Comparison of ENCODE assay signal across 11 mouse cellular contexts in genomic region chr2:97469396-97469795, GRCm38 (mm10).
DNase-seq lines count a peak whose midpoint lies in the region; ATAC-seq lines count a peak whose summit lies in the region.
"Had no signal": no experiment of that assay in that cellular context is flagged by ENCODE, and none has a peak within 500 bp of the region (broad histone marks: within the 10 kb centered on the region; RNA-seq: fewer than 3 reads in every experiment).

No protein-coding gene starts in this region.

- no peak overlapping the region for H3K4me3 ChIP-seq in neural tube, embryonic 11.5 days (ENCODE audit: low read depth, low read length)
- H3K4me3 ChIP-seq in forebrain, embryonic 13.5 days: peak overlapping the region; percentile 55
- peak overlapping the region; percentile 53; the same call in 1 of the 2 replicates for H3K4me3 ChIP-seq in limb, embryonic 15.5 days
- H3K4me3 ChIP-seq in neural tube, embryonic 15.5 days (replicated peaks): peak overlapping the region; percentile 63
- H3K4me3 ChIP-seq: kidney, embryonic 15.5 days had no signal

- H3K27ac ChIP-seq in neural tube, embryonic 11.5 days (ENCODE audit: low read depth, low read length): no peak overlapping the region
- no peak overlapping the region for H3K27ac ChIP-seq in forebrain, embryonic 13.5 days
- H3K27ac ChIP-seq in limb, embryonic 15.5 days: no peak overlapping the region
- H3K27ac ChIP-seq in neural tube, embryonic 15.5 days (replicated peaks): no peak overlapping the region
- H3K27ac ChIP-seq: kidney, embryonic 15.5 days had no signal

- 70% methylated on average over 2 of the region's 2 CpGs for whole genome bisulfite sequencing in neural tube, embryonic 11.5 days
- WGBS in forebrain, embryonic 13.5 days: 36% methylated on average over 2 of the region's 2 CpGs
- 55% methylated on average over 2 of the region's 2 CpGs for WGBS in limb, embryonic 15.5 days
- 55% methylated on average over 2 of the region's 2 CpGs for WGBS in neural tube, embryonic 15.5 days

- no peak for DNase-seq in neural tube, embryonic 11.5 days (ENCODE audit: low spot score)
- no peak for DNase-seq in neural tube, embryonic 10.5 days (ENCODE audit: extremely low spot score, low spot score)
- no peak for DNase-seq in adrenal gland, postnatal 36 days
- no peak for DNase-seq in embryo, embryonic 9.5 days (ENCODE audit: extremely low spot score)
- DNase-seq in testis, postnatal 14 days (ENCODE audit: low spot score): no peak
- DNase-seq: heart, postnatal 10 days; right cerebral cortex, postnatal 14 days had no signal

- no peaks in the 10 kb centered on the region for H3K27me3 ChIP-seq in neural tube, embryonic 11.5 days (ENCODE audit: control insufficient read depth, insufficient read depth, low read length)
- no peaks in the 10 kb centered on the region for H3K27me3 ChIP-seq in forebrain, embryonic 13.5 days
- H3K27me3 ChIP-seq in limb, embryonic 15.5 days: no peaks in the 10 kb centered on the region
- no peaks in the 10 kb centered on the region for H3K27me3 ChIP-seq in neural tube, embryonic 15.5 days (replicated peaks)

- no peaks in the 10 kb centered on the region for H3K4me1 ChIP-seq in neural tube, embryonic 11.5 days (ENCODE audit: control insufficient read depth, insufficient read depth, low read length)
- peaks cover 21% of the 10 kb centered on the region; the same call in 1 of the 2 replicates for H3K4me1 ChIP-seq in forebrain, embryonic 13.5 days
- peaks cover 6% of the 10 kb centered on the region; the same call in 1 of the 2 replicates for H3K4me1 ChIP-seq in limb, embryonic 15.5 days
- H3K4me1 ChIP-seq in neural tube, embryonic 15.5 days: peaks cover 15% of the 10 kb centered on the region

- peak overlapping the region; percentile 86; the same call in 1 of the 2 replicates for H3K4me2 ChIP-seq in neural tube, embryonic 11.5 days (ENCODE audit: low read depth)
- peak overlapping the region; percentile 77 for H3K4me2 ChIP-seq in forebrain, embryonic 13.5 days
- peak overlapping the region; percentile 87; the same call in 1 of the 2 replicates for H3K4me2 ChIP-seq in limb, embryonic 15.5 days
- H3K4me2 ChIP-seq in neural tube, embryonic 15.5 days: peak overlapping the region; percentile 72
- H3K4me2 ChIP-seq: kidney, embryonic 15.5 days had no signal

- H3K36me3 ChIP-seq in neural tube, embryonic 11.5 days (ENCODE audit: control insufficient read depth, insufficient read depth, low read length): no peaks in the 10 kb centered on the region
- H3K36me3 ChIP-seq in forebrain, embryonic 13.5 days (ENCODE audit: poor library complexity, severe bottlenecking): no peaks in the 10 kb centered on the region
- no peaks in the 10 kb centered on the region for H3K36me3 ChIP-seq in limb, embryonic 15.5 days
- H3K36me3 ChIP-seq in neural tube, embryonic 15.5 days: no peaks in the 10 kb centered on the region
- H3K36me3 ChIP-seq: kidney, embryonic 15.5 days had no signal

- H3K9ac ChIP-seq in neural tube, embryonic 11.5 days (ENCODE audit: low read length): no peak overlapping the region
- peak overlapping the region; percentile 59 for H3K9ac ChIP-seq in forebrain, embryonic 13.5 days
- H3K9ac ChIP-seq in limb, embryonic 15.5 days: no peak overlapping the region
- H3K9ac ChIP-seq in neural tube, embryonic 15.5 days (replicated peaks): no peak overlapping the region; the same call in 1 of the 2 replicates
- H3K9ac ChIP-seq: kidney, embryonic 15.5 days had no signal

- no peaks in the 10 kb centered on the region for H3K9me3 ChIP-seq in neural tube, embryonic 11.5 days (ENCODE audit: control insufficient read depth, low read length)
- H3K9me3 ChIP-seq in forebrain, embryonic 13.5 days (replicated peaks): no peaks in the 10 kb centered on the region
- no peaks in the 10 kb centered on the region for H3K9me3 ChIP-seq in limb, embryonic 15.5 days
- no peaks in the 10 kb centered on the region for H3K9me3 ChIP-seq in neural tube, embryonic 15.5 days (replicated peaks)
- H3K9me3 ChIP-seq: kidney, embryonic 15.5 days had no signal

- no peak for ATAC-seq in neural tube, embryonic 11.5 days (ENCODE audit: insufficient read depth, low FRiP score, low TSS enrichment)
- ATAC-seq in forebrain, embryonic 13.5 days: no peak
- ATAC-seq in limb, embryonic 15.5 days (ENCODE audit: insufficient number of reproducible peaks, low FRiP score, low TSS enrichment, low read depth): no peak
- no peak for ATAC-seq in neural tube, embryonic 15.5 days (ENCODE audit: low FRiP score)
